Mouse (Mus musculus) liver, postnatal 0 days (tissue): ENCODE measurements around the gene Myo18b. TPM values are rescaled to one million over a fixed set of nuclear protein-coding genes. Genes with fewer than 3 reads are reported as not detected.

ENCODE experiments used
- ATAC-seq: fragments of 200-750 bp; cut with Nextera tagmentation; 2 replicates; pipeline ENCODE4 v1.8.0; 2017; ENCODE audit warnings: mild to moderate bottlenecking, moderate library complexity
- DNase-seq: peaks from one replicate; pipeline ENCODE4 v3.0.0-alpha.2; 2016
- H3K27ac ChIP-seq: fragments of 300-500 bp; sonication (generic); 2 replicates; pipeline ENCODE4 v1.5.1; 2014; ENCODE audit warnings: antibody characterized with exemption, moderate library complexity, mild to moderate bottlenecking, low read depth
- H3K27me3 ChIP-seq: fragments of 300-500 bp; sonication (generic); 2 replicates; pipeline ENCODE4 v1.6.1; 2014; ENCODE audit warnings: low read length, control low read depth, mixed read lengths; ENCODE audit not compliant: insufficient read depth
- H3K36me3 ChIP-seq: fragments of 300-500 bp; sonication (generic); replicated peaks from 2 replicates; pipeline ENCODE4 v1.6.1; 2014; ENCODE audit warnings: mild to moderate bottlenecking, control low read depth, low read length, moderate library complexity, mixed read lengths; ENCODE audit not compliant: insufficient read depth
- H3K4me1 ChIP-seq: fragments of 300-500 bp; sonication (generic); 2 replicates; pipeline ENCODE4 v1.6.1; 2014; ENCODE audit warnings: antibody characterized with exemption, mild to moderate bottlenecking, control low read depth; ENCODE audit not compliant: insufficient read depth
- H3K4me2 ChIP-seq: fragments of 300-500 bp; sonication (generic); 2 replicates; pipeline ENCODE4 v1.6.1; 2014; ENCODE audit warnings: low read depth, mild to moderate bottlenecking, low read length, moderate library complexity, mixed read lengths
- H3K4me3 ChIP-seq: fragments of 300-500 bp; sonication (generic); 2 replicates; pipeline ENCODE4 v1.5.1; 2014; ENCODE audit warnings: low read depth, low read length
- H3K9ac ChIP-seq: fragments of 300-500 bp; sonication (generic); replicated peaks from 2 replicates; pipeline ENCODE4 v1.6.1; 2014; ENCODE audit warnings: mild to moderate bottlenecking, moderate library complexity
- H3K9me3 ChIP-seq: fragments of 300-500 bp; sonication (generic); 2 replicates; pipeline ENCODE4 v1.6.1; 2016; ENCODE audit warnings: mild to moderate bottlenecking, control low read depth, low read length, mixed read lengths
- CTCF ChIP-seq: sonication (generic); IDR thresholded peaks from 2 replicates; pipeline ENCODE4 v1.5.1; 2016; ENCODE audit warnings: antibody characterized with exemption, low read depth
- EP300 ChIP-seq: IDR thresholded peaks from 2 replicates; pipeline ENCODE4 v1.6.1; 2016; ENCODE audit warnings: antibody characterized with exemption, low read depth, mild to moderate bottlenecking
- WGBS: fragments of 180-500 bp; shearing (Covaris S2); extraction: QIAGEN DNeasy Blood & Tissue Kit; methylation state at CpG from one replicate; pipeline ENCODE4 v1.1.7; 2014; ENCODE audit not compliant: insufficient replicate concordance; 5-methylcytosine and 5-hydroxymethylcytosine counted together
- polyA plus RNA-seq: library from polyadenylated mRNA; unstranded; fragments of >200 nt; fragmentation: Nextera tagmentation; extraction: Ambion mirVana; gene quantifications from 2 replicates; pipeline ENCODE4 v1.2.1, GENCODE M21; 2015

Myo18b gene
- polyA plus RNA-seq, 1 experiment from 2014 or later, result not detected

- no peak overlapping the region for H3K4me2 ChIP-seq
- no peaks in the 10 kb centered on the region for H3K4me1 ChIP-seq
- no peaks in the 10 kb centered on the region for H3K9me3 ChIP-seq
- H3K9ac ChIP-seq, result no peak overlapping the region
- H3K27ac ChIP-seq, result no peak overlapping the region
- H3K27me3 ChIP-seq, result no peaks in the 10 kb centered on the region
- WGBS, result 77% methylated on average over 11 of the region's 11 CpGs
- H3K36me3 ChIP-seq, result no peaks in the 10 kb centered on the region
- TF ChIP-seq EP300 (no peak), CTCF (no peak)
- ATAC-seq (no peak), DNase-seq (no peak)
- no peak overlapping the region for H3K4me3 ChIP-seq
These were observed 50.0 kb downstream of the Myo18b start for GRCm38 (mm10) chr5:112846146-112846545.

GRCm38 (mm10) chr5:112844460-112844859 lies 51.7 kb downstream of the Myo18b start:
- H3K36me3 ChIP-seq, result no peaks in the 10 kb centered on the region
- TF ChIP-seq CTCF, result no peak
- TF ChIP-seq EP300, result no peak
- ATAC-seq, result no peak
- no peak overlapping the region for H3K4me3 ChIP-seq
- H3K4me2 ChIP-seq, result no peak overlapping the region
- 75% methylated on average over 3 of the region's 3 CpGs for WGBS
- DNase-seq, result no peak
- H3K9ac ChIP-seq, result no peak overlapping the region
- no peaks in the 10 kb centered on the region for H3K4me1 ChIP-seq
- H3K9me3 ChIP-seq, result no peaks in the 10 kb centered on the region
- H3K27ac ChIP-seq, result no peak overlapping the region
- H3K27me3 ChIP-seq, result no peaks in the 10 kb centered on the region

- Histone ChIP-seq H3K4me1 (no peaks in the 10 kb centered on the region), H3K36me3 (no peaks in the 10 kb centered on the region), H3K9me3 (no peaks in the 10 kb centered on the region), H3K4me3 (no peak overlapping the region), H3K27ac (no peak overlapping the region), H3K4me2 (no peak overlapping the region), H3K27me3 (no peaks in the 10 kb centered on the region), H3K9ac (no peak overlapping the region)
- ATAC-seq (no peak), DNase-seq (no peak)
- 40% methylated on average over 6 of the region's 6 CpGs for WGBS
- TF ChIP-seq EP300 (no peak), CTCF (no peak)
These were observed 52.4 kb downstream of the Myo18b start for GRCm38 (mm10) chr5:112843676-112844257.

- no peak overlapping the region for H3K27ac ChIP-seq
- DNase-seq (no peak), ATAC-seq (no peak)
- H3K9me3 ChIP-seq, result no peaks in the 10 kb centered on the region
- WGBS, result 68% methylated on average over 5 of the region's 5 CpGs
- H3K4me1 ChIP-seq, result no peaks in the 10 kb centered on the region
- no peaks in the 10 kb centered on the region for H3K36me3 ChIP-seq
- no peak overlapping the region for H3K9ac ChIP-seq
- H3K4me3 ChIP-seq, result no peak overlapping the region
- no peaks in the 10 kb centered on the region for H3K27me3 ChIP-seq
- TF ChIP-seq EP300, result no peak
- TF ChIP-seq CTCF, result no peak
- H3K4me2 ChIP-seq, result no peak overlapping the region
These were observed 53.5 kb downstream of the Myo18b start for GRCm38 (mm10) chr5:112842696-112843095.

- H3K27me3 ChIP-seq, result no peaks in the 10 kb centered on the region
- H3K9me3 ChIP-seq, result no peaks in the 10 kb centered on the region
- TF ChIP-seq EP300, result no peak
- no peak for TF ChIP-seq CTCF
- no peak for ATAC-seq
- no peaks in the 10 kb centered on the region for H3K4me1 ChIP-seq
- no peak overlapping the region for H3K9ac ChIP-seq
- H3K4me2 ChIP-seq, result no peak overlapping the region
- WGBS, result 48% methylated on average over 6 of the region's 6 CpGs
- H3K27ac ChIP-seq, result no peak overlapping the region
- H3K4me3 ChIP-seq, result no peak overlapping the region
- H3K36me3 ChIP-seq, result no peaks in the 10 kb centered on the region
- DNase-seq, result no peak
These were observed 54.3 kb downstream of the Myo18b start for GRCm38 (mm10) chr5:112841850-112842249.

GRCm38 (mm10) chr5:112834896-112835295 lies 61.3 kb downstream of the Myo18b start:
- H3K27me3 ChIP-seq, result no peaks in the 10 kb centered on the region
- no peaks in the 10 kb centered on the region for H3K9me3 ChIP-seq
- TF ChIP-seq CTCF (no peak), EP300 (no peak)
- no peak for DNase-seq
- H3K9ac ChIP-seq, result no peak overlapping the region
- H3K27ac ChIP-seq, result no peak overlapping the region
- ATAC-seq, result no peak
- no peaks in the 10 kb centered on the region for H3K4me1 ChIP-seq
- H3K4me3 ChIP-seq, result no peak overlapping the region
- no peak overlapping the region for H3K4me2 ChIP-seq
- H3K36me3 ChIP-seq, result no peaks in the 10 kb centered on the region

GRCm38 (mm10) chr5:112833866-112834265 lies 62.3 kb downstream of the Myo18b start:
- no peak overlapping the region for H3K4me3 ChIP-seq
- no peaks in the 10 kb centered on the region for H3K9me3 ChIP-seq
- no peaks in the 10 kb centered on the region for H3K27me3 ChIP-seq
- no peaks in the 10 kb centered on the region for H3K36me3 ChIP-seq
- WGBS, result 74% methylated on average over 11 of the region's 11 CpGs
- no peak overlapping the region for H3K27ac ChIP-seq
- TF ChIP-seq EP300 (no peak), CTCF (no peak)
- H3K4me1 ChIP-seq, result no peaks in the 10 kb centered on the region
- H3K9ac ChIP-seq, result no peak overlapping the region
- no peak for ATAC-seq
- no peak for DNase-seq
- H3K4me2 ChIP-seq, result no peak overlapping the region
